Comparison of ENCODE assay signal across 10 mouse cellular contexts in the genomic region with DNA sequence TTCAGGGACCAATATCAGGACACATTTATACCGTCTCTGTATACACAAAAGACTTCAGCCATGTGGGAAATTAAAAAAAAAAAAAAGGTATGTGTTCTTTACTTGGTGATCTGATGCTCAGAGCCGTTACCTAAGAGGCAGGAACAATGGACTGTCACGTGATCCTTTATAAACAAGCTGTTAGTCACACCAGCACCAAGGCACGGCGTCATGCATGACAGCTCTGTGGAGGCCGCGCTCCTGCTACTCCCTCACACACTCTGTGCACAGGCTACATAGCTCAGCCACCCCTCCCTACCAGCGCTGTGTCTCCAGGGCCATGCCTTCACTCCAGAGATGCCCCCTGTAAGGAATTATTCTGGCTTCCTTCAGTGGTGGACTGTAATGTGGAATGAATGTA. TPM values are rescaled to one million over a fixed set of nuclear protein-coding genes. Genes with fewer than 3 reads are reported as not detected.
DNase-seq lines count a peak whose midpoint lies in the region; ATAC-seq and TF ChIP-seq lines count a peak whose summit lies in the region.
"Had no signal": no experiment of that assay in that cellular context is flagged by ENCODE, and none has a peak within 500 bp of the region (broad histone marks: within the 10 kb centered on the region; RNA-seq: fewer than 3 reads in every experiment).

No protein-coding gene starts in this region.

- WGBS in intestine, embryonic 14.5 days: 16% methylated on average over 8 of the region's 8 CpGs
- 25% methylated on average over 8 of the region's 8 CpGs for WGBS in intestine, embryonic 15.5 days
- WGBS in embryonic facial prominence, embryonic 14.5 days: 23% methylated on average over 8 of the region's 8 CpGs
- WGBS in midbrain, postnatal 0 days: 14% methylated on average over 8 of the region's 8 CpGs

- no peak overlapping the region for H3K4me3 ChIP-seq in intestine, embryonic 14.5 days (ENCODE audit: low read depth, low read length)
- H3K4me3 ChIP-seq in intestine, embryonic 15.5 days (replicated peaks): no peak overlapping the region
- H3K4me3 ChIP-seq in embryonic facial prominence, embryonic 14.5 days (ENCODE audit: low read depth, low read length): no peak overlapping the region
- H3K4me3 ChIP-seq in midbrain, postnatal 0 days (ENCODE audit: low read depth, low read length): no peak overlapping the region

- no peak overlapping the region; the same call in 1 of the 2 replicates for H3K27ac ChIP-seq in intestine, embryonic 14.5 days (ENCODE audit: low read depth)
- H3K27ac ChIP-seq in intestine, embryonic 15.5 days: no peak overlapping the region
- H3K27ac ChIP-seq in embryonic facial prominence, embryonic 14.5 days (replicated peaks; ENCODE audit: low read depth, low read length): no peak overlapping the region
- H3K27ac ChIP-seq in midbrain, postnatal 0 days (ENCODE audit: low read depth, low read length): no peak overlapping the region

- no peak overlapping the region for H3K9ac ChIP-seq in intestine, embryonic 14.5 days (ENCODE audit: low read length)
- no peak overlapping the region for H3K9ac ChIP-seq in intestine, embryonic 15.5 days
- no peak overlapping the region for H3K9ac ChIP-seq in embryonic facial prominence, embryonic 14.5 days (ENCODE audit: low read depth, low read length)
- no peak overlapping the region for H3K9ac ChIP-seq in midbrain, postnatal 0 days (replicated peaks; ENCODE audit: low read length, poor library complexity, severe bottlenecking)

- no peaks in the 10 kb centered on the region for H3K27me3 ChIP-seq in intestine, embryonic 14.5 days (replicated peaks; ENCODE audit: control insufficient read depth, insufficient read depth, low read length)
- H3K27me3 ChIP-seq in intestine, embryonic 15.5 days (replicated peaks): no peaks in the 10 kb centered on the region
- H3K27me3 ChIP-seq in embryonic facial prominence, embryonic 14.5 days (replicated peaks; ENCODE audit: control insufficient read depth, insufficient read depth, low read length): no peaks in the 10 kb centered on the region
- H3K27me3 ChIP-seq in midbrain, postnatal 0 days (ENCODE audit: insufficient read depth, low read length): no peaks in the 10 kb centered on the region

- no peaks in the 10 kb centered on the region for H3K4me1 ChIP-seq in intestine, embryonic 14.5 days (replicated peaks; ENCODE audit: control insufficient read depth, insufficient read depth, low read length)
- 0 out of 2 replicates have a peak, but pooled peaks cover 8% of the 10 kb centered on the region for H3K4me1 ChIP-seq in intestine, embryonic 15.5 days (replicated peaks)
- no peaks in the 10 kb centered on the region for H3K4me1 ChIP-seq in embryonic facial prominence, embryonic 14.5 days (ENCODE audit: control insufficient read depth, insufficient read depth, low read length)
- H3K4me1 ChIP-seq in midbrain, postnatal 0 days (ENCODE audit: insufficient read depth, low read length): no peaks in the 10 kb centered on the region

- 0 out of 2 replicates have a peak overlapping the region, but pooled peaks have one; percentile 11 for H3K4me2 ChIP-seq in intestine, embryonic 14.5 days (ENCODE audit: low read length)
- no peak overlapping the region for H3K4me2 ChIP-seq in intestine, embryonic 15.5 days (replicated peaks)
- no peak overlapping the region for H3K4me2 ChIP-seq in embryonic facial prominence, embryonic 14.5 days (ENCODE audit: low read depth, low read length)
- 0 out of 2 replicates have a peak overlapping the region, but pooled peaks have one; percentile 3 for H3K4me2 ChIP-seq in midbrain, postnatal 0 days (ENCODE audit: low read depth, low read length, poor library complexity, severe bottlenecking)

- no peak for TF ChIP-seq CTCF in midbrain, postnatal 0 days (IDR thresholded peaks at IDR 0.05)

- no peaks in the 10 kb centered on the region for H3K9me3 ChIP-seq in intestine, embryonic 14.5 days (ENCODE audit: control insufficient read depth, low read length)
- no peaks in the 10 kb centered on the region for H3K9me3 ChIP-seq in intestine, embryonic 15.5 days
- no peaks in the 10 kb centered on the region for H3K9me3 ChIP-seq in embryonic facial prominence, embryonic 14.5 days (ENCODE audit: control insufficient read depth, low read length)
- no peaks in the 10 kb centered on the region for H3K9me3 ChIP-seq in midbrain, postnatal 0 days (ENCODE audit: low read length)
- H3K9me3 ChIP-seq: G1E had no signal

- no peak for DNase-seq in intestine, embryonic 14.5 days (ENCODE audit: low spot score)
- peak; percentile 71 for DNase-seq in embryonic facial prominence, embryonic 14.5 days (ENCODE audit: low spot score)
- peak; percentile 27 for DNase-seq in kidney, adult 9 months
- peak; percentile 55 for DNase-seq in midbrain, postnatal 0 days (ENCODE audit: low spot score)
- DNase-seq in gastrocnemius, postnatal 25 days: no peak
- DNase-seq in thymus, postnatal 14 days: no peak
- DNase-seq in spleen, postnatal 4 days (ENCODE audit: low spot score in 2 of 2): no peak
- DNase-seq: right cerebral cortex, postnatal 14 days had no signal

- no peaks in the 10 kb centered on the region for H3K36me3 ChIP-seq in intestine, embryonic 14.5 days (ENCODE audit: control insufficient read depth, insufficient read depth, low read length)
- no peaks in the 10 kb centered on the region for H3K36me3 ChIP-seq in intestine, embryonic 15.5 days
- H3K36me3 ChIP-seq in embryonic facial prominence, embryonic 14.5 days (ENCODE audit: control insufficient read depth, insufficient read depth, low read length): no peaks in the 10 kb centered on the region
- no peaks in the 10 kb centered on the region for H3K36me3 ChIP-seq in midbrain, postnatal 0 days (ENCODE audit: insufficient read depth, low read length)
- H3K36me3 ChIP-seq: G1E had no signal

- ATAC-seq in intestine, embryonic 14.5 days (replicated peaks; ENCODE audit: low FRiP score, low TSS enrichment, low read depth): 0 out of 2 replicates have a peak, but pooled peaks have one; percentile 40
- ATAC-seq in intestine, embryonic 15.5 days: no peak
- ATAC-seq in embryonic facial prominence, embryonic 14.5 days (ENCODE audit: low read depth): peak; percentile 82
- ATAC-seq in midbrain, postnatal 0 days (ENCODE audit: low FRiP score): peak; percentile 71

RNA-seq across cellular contexts. Expression of gene Ankrd6, which starts 34.7 kb away (rescaled TPM):
- 5.0 and 6.1 TPM in 2 replicates for polyA plus RNA-seq in intestine, embryonic 14.5 days (2014; fragmentation: Nextera tagmentation; extraction: Ambion mirVana)
- polyA plus RNA-seq in intestine, embryonic 15.5 days (2015; fragmentation: Nextera tagmentation; extraction: Ambion mirVana): 4.0 and 4.1 TPM in 2 replicates
- 11.0 and 11.2 TPM in 2 replicates for polyA plus RNA-seq in embryonic facial prominence, embryonic 14.5 days (2014; fragmentation: Nextera tagmentation; extraction: Ambion mirVana)
- 38.1 and 44.7 TPM in 2 replicates for total RNA-seq in midbrain, postnatal 0 days (2014; rRNA removed)
- 22.7 and 23.2 TPM in 2 replicates for polyA plus RNA-seq in midbrain, postnatal 0 days (2015; fragmentation: Nextera tagmentation; extraction: Ambion mirVana)
- total RNA-seq in gastrocnemius, postnatal 25 days (2021): 1 to 10 TPM; 2.2 to 3.2 TPM

Comparison
In these comparisons a context has a peak if more than half of its experiments do, and no peak if none do; other contexts are left out.
1. H3K4me2 ChIP-seq: peak in intestine, embryonic 14.5 days (single experiment) and midbrain, postnatal 0 days (single experiment); none in intestine, embryonic 15.5 days (single experiment) and embryonic facial prominence, embryonic 14.5 days (single experiment).
2. DNase-seq: peak in embryonic facial prominence, embryonic 14.5 days (single experiment), kidney, adult 9 months (single experiment) and midbrain, postnatal 0 days (single experiment); none in intestine, embryonic 14.5 days (single experiment), gastrocnemius, postnatal 25 days (single experiment), thymus, postnatal 14 days (single experiment) and spleen, postnatal 4 days (0 of 2).